ENCODE assay signal across 22 mouse cellular contexts in genomic region chr10:61509873-61510272, GRCm38 (mm10).
"Had no signal": no experiment of that assay in that cellular context is flagged by ENCODE, and none has a peak within 500 bp of the region (broad histone marks: within the 10 kb centered on the region; RNA-seq: fewer than 3 reads in every experiment).

No protein-coding gene starts in this region.

- ATAC-seq: intestine, embryonic 16.5 days; midbrain, embryonic 13.5 days; midbrain, embryonic 16.5 days had no signal

- H3K27me3 ChIP-seq: limb, embryonic 12.5 days; limb, embryonic 15.5 days; liver, embryonic 15.5 days; megakaryocyte, embryonic 14.5 days; midbrain, embryonic 13.5 days; neural tube, embryonic 13.5 days; stomach, embryonic 15.5 days had no signal

- H3K9me3 ChIP-seq: limb, embryonic 12.5 days; limb, embryonic 15.5 days; liver, embryonic 15.5 days; megakaryocyte, embryonic 14.5 days; midbrain, embryonic 10.5 days; midbrain, embryonic 13.5 days; neural tube, embryonic 13.5 days; stomach, embryonic 15.5 days had no signal

- H3K4me3 ChIP-seq: limb, embryonic 12.5 days; limb, embryonic 15.5 days; liver, embryonic 15.5 days; megakaryocyte, embryonic 14.5 days; midbrain, embryonic 10.5 days; midbrain, embryonic 13.5 days; myocyte; neural tube, embryonic 13.5 days; stomach, embryonic 15.5 days had no signal

- H3K27ac ChIP-seq: limb, embryonic 12.5 days; limb, embryonic 15.5 days; midbrain, embryonic 10.5 days; midbrain, embryonic 13.5 days; neural tube, embryonic 13.5 days; stomach, embryonic 15.5 days had no signal

- H3K4me2 ChIP-seq: limb, embryonic 12.5 days; limb, embryonic 15.5 days; liver, embryonic 15.5 days; lung, embryonic 14.5 days; midbrain, embryonic 13.5 days; neural tube, embryonic 13.5 days; stomach, embryonic 15.5 days had no signal

- H3K9ac ChIP-seq: limb, embryonic 12.5 days; limb, embryonic 15.5 days; liver, embryonic 15.5 days; lung, embryonic 14.5 days; midbrain, embryonic 13.5 days; neural tube, embryonic 13.5 days; stomach, embryonic 15.5 days had no signal

- H3K36me3 ChIP-seq: limb, embryonic 12.5 days; limb, embryonic 15.5 days; liver, embryonic 15.5 days; midbrain, embryonic 10.5 days; midbrain, embryonic 13.5 days; neural tube, embryonic 13.5 days; stomach, embryonic 15.5 days had no signal

- DNase-seq: kidney, adult 18-20 months; kidney, adult 9 months; kidney, postnatal 14 days; kidney, postnatal 4 days; left cerebral cortex, postnatal 4 days; lung, postnatal 14 days; retina, postnatal 1 day; right cerebral cortex, postnatal 25 days; spleen, adult 18-20 months; thymus, postnatal 25 days had no signal
